Mouse (Mus musculus) lung, postnatal 0 days (tissue): ENCODE measurements around the gene Flot2. TPM values are rescaled to one million over a fixed set of nuclear protein-coding genes. Genes with fewer than 3 reads are reported as not detected.
A peak's percentile ranks its signal among the peaks of the same experiment; 100 is the strongest.

Experiments
- ATAC-seq: fragments of 200-750 bp; cut with Nextera tagmentation; 2 replicates; pipeline ENCODE4 v1.8.0; 2017; ENCODE audit warnings: moderate library complexity
- DNase-seq: peaks from one replicate; pipeline ENCODE4 v3.0.0-alpha.2; 2016; ENCODE audit warnings: low spot score
- H3K27ac ChIP-seq: fragments of 300-500 bp; sonication (generic); 2 replicates; pipeline ENCODE4 v1.5.1; 2014; ENCODE audit warnings: antibody characterized with exemption, mild to moderate bottlenecking, low read length, mixed read lengths
- H3K27me3 ChIP-seq: fragments of 300-500 bp; sonication (generic); replicated peaks from 2 replicates; pipeline ENCODE4 v1.6.1; 2014; ENCODE audit warnings: low read length, mixed read lengths; ENCODE audit not compliant: insufficient read depth
- H3K36me3 ChIP-seq: fragments of 300-500 bp; sonication (generic); 2 replicates; pipeline ENCODE4 v1.6.1; 2014; ENCODE audit warnings: low read length, mixed read lengths; ENCODE audit not compliant: insufficient read depth
- H3K4me1 ChIP-seq: fragments of 300-500 bp; sonication (generic); 2 replicates; pipeline ENCODE4 v1.6.1; 2014; ENCODE audit warnings: antibody characterized with exemption, low read depth, low read length, mixed read lengths; ENCODE audit not compliant: insufficient read depth
- H3K4me2 ChIP-seq: fragments of 300-500 bp; sonication (generic); replicated peaks from 2 replicates; pipeline ENCODE4 v1.6.1; 2014; ENCODE audit warnings: low read depth, mild to moderate bottlenecking, low read length, moderate library complexity, mixed read lengths
- H3K4me3 ChIP-seq: fragments of 300-500 bp; sonication (generic); 2 replicates; pipeline ENCODE4 v1.5.1; 2014; ENCODE audit warnings: low read depth, low read length
- H3K9ac ChIP-seq: fragments of 300-500 bp; sonication (generic); replicated peaks from 2 replicates; pipeline ENCODE4 v1.6.1; 2014; ENCODE audit warnings: low read depth, mild to moderate bottlenecking
- H3K9me3 ChIP-seq: fragments of 300-500 bp; sonication (generic); 2 replicates; pipeline ENCODE4 v1.6.1; 2016; ENCODE audit warnings: low read length, mixed read lengths
- CTCF ChIP-seq: IDR thresholded peaks from 2 replicates; pipeline ENCODE4 v1.5.1; 2016; ENCODE audit warnings: antibody characterized with exemption, mild to moderate bottlenecking
- EP300 ChIP-seq: IDR thresholded peaks from 2 replicates; pipeline ENCODE4 v1.6.1; 2016; ENCODE audit warnings: antibody characterized with exemption, mild to moderate bottlenecking, control low read depth
- WGBS: fragments of 180-500 bp; shearing (Covaris S2); extraction: QIAGEN DNeasy Blood & Tissue Kit; methylation state at CpG from one replicate; pipeline ENCODE4 v1.1.7; 2014; 5-methylcytosine and 5-hydroxymethylcytosine counted together
- polyA plus RNA-seq: library from polyadenylated mRNA; unstranded; fragments of >200 nt; fragmentation: Nextera tagmentation; extraction: Ambion mirVana; gene quantifications from 2 replicates; pipeline ENCODE4 v1.2.1, GENCODE M21; 2015

The Flot2 gene
- polyA plus RNA-seq, 1 experiment from 2014 or later = 55.6 TPM

GRCm38 (mm10) chr11:78094504-78095143, 56.9 kb downstream of the Flot2 start, which contains the start of gene Fam222b:
Fam222b (plus strand) TSS chr11:78094660.
- peak within 1 kb of the TSS; percentile 80 for H3K4me3 ChIP-seq
- no peaks in the 10 kb centered on the region for H3K36me3 ChIP-seq
- TF ChIP-seq EP300 = peak; percentile 6; the same call in 1 of the 2 replicates
- no peak for TF ChIP-seq CTCF
- peaks cover 12% of the 10 kb centered on the region; the same call in 1 of the 2 replicates for H3K4me1 ChIP-seq
- H3K4me2 ChIP-seq = peak within 1 kb of the TSS; percentile 69
- DNase-seq = peak; percentile 97
- no peaks in the 10 kb centered on the region for H3K27me3 ChIP-seq
- H3K9ac ChIP-seq = peak within 1 kb of the TSS; percentile 82
- under 1% methylated on average over 38 of the region's 38 CpGs for WGBS
- H3K27ac ChIP-seq = peak within 1 kb of the TSS; percentile 82
- H3K9me3 ChIP-seq = no peaks in the 10 kb centered on the region
- ATAC-seq = peak; percentile 99

- Histone ChIP-seq H3K27me3 (no peaks in the 10 kb centered on the region), H3K4me2 (peak overlapping the region; percentile 69), H3K4me1 (peaks cover 12% of the 10 kb centered on the region; the same call in 1 of the 2 replicates), H3K4me3 (peak overlapping the region; percentile 80), H3K9ac (peak overlapping the region; percentile 82), H3K36me3 (no peaks in the 10 kb centered on the region), H3K27ac (peak overlapping the region; percentile 82), H3K9me3 (no peaks in the 10 kb centered on the region)
- TF ChIP-seq EP300 = no peak
- no peak for TF ChIP-seq CTCF
- 20% methylated on average over 5 of the region's 5 CpGs for WGBS
- no peak for DNase-seq
- ATAC-seq = no peak
Measured at GRCm38 (mm10) chr11:78095144-78095516, 57.4 kb downstream of the Flot2 start.

- Histone ChIP-seq H3K9me3 (no peaks in the 10 kb centered on the region), H3K27ac (peak overlapping the region; percentile 20; the same call in 1 of the 2 replicates), H3K27me3 (no peaks in the 10 kb centered on the region), H3K4me3 (no peak overlapping the region), H3K4me2 (peak overlapping the region; percentile 33), H3K4me1 (peaks cover 12% of the 10 kb centered on the region; the same call in 1 of the 2 replicates), H3K9ac (peak overlapping the region; percentile 9; the same call in 1 of the 2 replicates), H3K36me3 (no peaks in the 10 kb centered on the region)
- ATAC-seq (no peak), DNase-seq (no peak)
- WGBS = 30% methylated on average over 3 of the region's 3 CpGs
- TF ChIP-seq EP300 (no peak), CTCF (no peak)
Measured at GRCm38 (mm10) chr11:78097077-78097476, 59.3 kb downstream of the Flot2 start.

GRCm38 (mm10) chr11:78100746-78101145, 63.0 kb downstream of the Flot2 start:
- no peak overlapping the region for H3K4me2 ChIP-seq
- H3K9ac ChIP-seq = no peak overlapping the region
- 67% methylated on average over 11 of the region's 11 CpGs for WGBS
- DNase-seq = no peak
- H3K4me1 ChIP-seq = peaks cover 8% of the 10 kb centered on the region; the same call in 1 of the 2 replicates
- H3K27ac ChIP-seq = no peak overlapping the region
- ATAC-seq = no peak
- H3K36me3 ChIP-seq = no peaks in the 10 kb centered on the region
- no peaks in the 10 kb centered on the region for H3K27me3 ChIP-seq
- no peak overlapping the region for H3K4me3 ChIP-seq
- TF ChIP-seq CTCF (no peak), EP300 (no peak)
- H3K9me3 ChIP-seq = no peaks in the 10 kb centered on the region

- Histone ChIP-seq H3K4me3 (no peak overlapping the region), H3K4me1 (no peaks in the 10 kb centered on the region), H3K9ac (no peak overlapping the region), H3K4me2 (no peak overlapping the region), H3K27me3 (no peaks in the 10 kb centered on the region), H3K9me3 (no peaks in the 10 kb centered on the region), H3K27ac (no peak overlapping the region), H3K36me3 (no peaks in the 10 kb centered on the region)
- DNase-seq = no peak
- ATAC-seq = no peak
- WGBS = 80% methylated on average over 5 of the region's 5 CpGs
- TF ChIP-seq CTCF = no peak
- no peak for TF ChIP-seq EP300
Measured at GRCm38 (mm10) chr11:78102142-78102541, 64.4 kb downstream of the Flot2 start.

- H3K9ac ChIP-seq = no peak overlapping the region
- no peak overlapping the region for H3K4me2 ChIP-seq
- DNase-seq (no peak), ATAC-seq (no peak)
- H3K4me3 ChIP-seq = no peak overlapping the region
- H3K4me1 ChIP-seq = no peaks in the 10 kb centered on the region
- H3K27ac ChIP-seq = no peak overlapping the region
- no peaks in the 10 kb centered on the region for H3K27me3 ChIP-seq
- TF ChIP-seq EP300 (no peak), CTCF (peak; percentile 42)
- H3K9me3 ChIP-seq = no peaks in the 10 kb centered on the region
- WGBS = 68% methylated on average over 5 of the region's 5 CpGs
- H3K36me3 ChIP-seq = no peaks in the 10 kb centered on the region
Measured at GRCm38 (mm10) chr11:78102958-78103747, 65.4 kb downstream of the Flot2 start.
